Mouse (Mus musculus): ENCODE results near the gene Rasgrf1.

DNA sequence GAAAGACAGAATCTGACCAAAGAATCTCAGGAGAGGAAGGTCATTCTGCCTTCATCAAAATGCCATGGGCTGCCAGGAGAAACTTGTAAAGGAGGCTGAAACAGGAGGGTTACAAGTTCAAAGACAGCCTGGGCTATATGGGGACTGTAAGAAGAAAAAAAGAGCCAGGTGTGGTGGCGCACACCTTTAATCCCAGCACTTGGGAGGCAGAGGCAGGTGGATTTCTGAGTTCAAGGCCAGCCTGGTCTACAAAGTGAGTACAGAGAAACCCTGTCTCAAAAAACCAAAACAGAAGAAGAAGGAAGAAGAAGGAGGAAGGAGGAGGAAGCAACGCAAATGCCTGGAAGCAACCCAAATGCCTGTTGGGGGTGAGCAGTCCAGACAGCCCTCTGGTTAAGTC is 144.1 kb downstream of the Rasgrf1 start, which contains the start of gene Ctsh:
- TF ChIP-seq CTCF (IDR thresholded peaks at IDR 0.05; ENCODE audit: borderline replicate concordance, control insufficient read depth, extremely low read depth, insufficient read depth, low read length, poor library complexity): no peak
- no peak for TF ChIP-seq POLR2A (IDR thresholded peaks at IDR 0.05; ENCODE audit: control insufficient read depth, extremely low read depth, insufficient read depth, low read length, poor library complexity)

Measured in thymus, adult 2 months (tissue).